Mouse (Mus musculus): ENCODE data around the gene Sucnr1. TPM values are rescaled to one million over a fixed set of nuclear protein-coding genes. Genes with fewer than 3 reads are reported as not detected.

Gene Sucnr1
- not detected for total RNA-seq (2021)
- long read RNA-seq, experiment 1 = 0 reads
- long read RNA-seq, experiment 2 = 0 reads

DNA sequence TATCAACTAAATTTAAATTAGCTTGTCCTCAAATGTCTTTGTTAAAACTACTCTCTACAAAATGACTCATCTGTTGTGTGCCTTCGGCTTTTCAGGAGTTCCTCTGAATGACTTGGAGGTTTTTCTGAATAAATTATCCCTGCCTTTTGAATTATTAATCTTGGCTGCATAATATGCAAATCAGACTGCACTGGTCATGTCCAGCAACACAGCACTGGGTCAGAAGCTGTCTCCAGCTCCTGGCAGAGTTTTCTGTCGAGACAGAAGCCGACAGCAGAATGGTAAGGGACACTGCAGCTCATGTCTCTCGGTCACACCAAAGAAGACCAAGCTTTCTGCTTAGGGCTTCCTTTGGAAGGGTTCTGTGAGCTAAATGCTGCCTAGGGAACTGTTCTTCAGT lies at the start of gene Sucnr1:
Sucnr1 (plus strand) TSS at position 222 of the 400 bp plus-strand sequence.
- no peak for TF ChIP-seq CTCF (IDR thresholded peaks at IDR 0.05)
- no peak within 1 kb of the TSS for H3K4me3 ChIP-seq
- intact Hi-C loops (cut with DNase I) = no loop called here
- H3K27ac ChIP-seq = no peak within 1 kb of the TSS
- no peak for DNase-seq (ENCODE audit: extremely low spot score in 1 of 2, low spot score in 2 of 2)

GRCm38 (mm10) chr3:60046221-60046913 lies 35.3 kb upstream of the Sucnr1 start:
- intact Hi-C loops (cut with DNase I) = no loop called here
- no peak for DNase-seq (ENCODE audit: extremely low spot score in 1 of 2, low spot score in 2 of 2)
- TF ChIP-seq CTCF (IDR thresholded peaks at IDR 0.05) = no peak
- Histone ChIP-seq H3K27ac (no peak overlapping the region), H3K4me3 (no peak overlapping the region)

- Histone ChIP-seq H3K4me3 (no peak overlapping the region), H3K27ac (no peak overlapping the region)
- no peak for DNase-seq (ENCODE audit: extremely low spot score in 1 of 2, low spot score in 2 of 2)
- TF ChIP-seq CTCF (IDR thresholded peaks at IDR 0.05) = no peak
- intact Hi-C loops (cut with DNase I) = no loop called here
Measured at GRCm38 (mm10) chr3:60053231-60053927, 28.3 kb upstream of the Sucnr1 start.

DNA sequence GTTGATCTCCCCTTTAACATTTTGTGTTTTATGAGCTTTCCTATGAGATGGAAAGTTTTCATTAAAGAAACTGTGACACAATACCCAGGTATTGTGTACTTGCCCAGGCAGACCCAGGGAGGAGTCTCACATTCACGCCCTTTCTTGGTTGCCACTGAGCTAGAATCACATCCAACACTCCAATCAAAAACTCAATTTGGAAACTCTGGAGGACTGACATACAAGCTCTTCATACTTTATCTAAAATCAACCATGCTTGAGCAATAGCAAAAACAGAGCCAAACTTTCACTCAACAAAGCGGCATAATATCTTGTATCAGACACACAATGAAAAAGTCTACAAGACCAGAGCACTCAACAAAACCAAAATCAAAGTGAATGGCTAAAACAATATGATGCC lies 27.7 kb upstream of the Sucnr1 start:
- no peak overlapping the region for H3K27ac ChIP-seq
- TF ChIP-seq CTCF (IDR thresholded peaks at IDR 0.05) = no peak
- intact Hi-C loops (cut with DNase I) = no loop called here
- no peak for DNase-seq (ENCODE audit: extremely low spot score in 1 of 2, low spot score in 2 of 2)
- H3K4me3 ChIP-seq = no peak overlapping the region

DNA sequence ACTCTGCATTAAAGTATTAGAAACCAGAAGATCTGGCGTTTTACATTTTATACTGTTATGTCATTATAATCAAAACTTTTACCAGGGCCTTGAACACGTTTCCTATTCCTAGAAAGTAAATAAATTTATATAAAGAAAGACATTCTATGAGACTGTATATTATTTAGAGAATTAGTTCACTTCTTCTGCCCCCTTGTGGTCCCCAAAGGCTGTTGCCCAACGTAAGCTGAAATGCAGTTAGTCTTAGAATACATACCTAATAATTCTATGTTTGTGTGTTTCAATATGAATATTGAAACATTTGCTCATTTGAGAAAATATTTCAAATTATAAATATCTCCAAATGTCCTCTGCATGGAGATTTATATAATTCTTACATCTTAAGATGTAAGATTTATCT lies 25.2 kb upstream of the Sucnr1 start:
- DNase-seq (ENCODE audit: extremely low spot score in 1 of 2, low spot score in 2 of 2) = no peak
- intact Hi-C loops (cut with DNase I) = loop anchor here (5.0 kb wide), 3 partner anchors 184 to 934 kb away; no protein-coding TSS in a partner anchor

GRCm38 (mm10) chr3:60057070-60057808 lies 24.4 kb upstream of the Sucnr1 start:
- Histone ChIP-seq H3K27ac (no peak overlapping the region), H3K4me3 (no peak overlapping the region)
- intact Hi-C loops (cut with DNase I) = loop anchor here (5.0 kb wide), 3 partner anchors 185 to 935 kb away; no protein-coding TSS in a partner anchor
- DNase-seq (ENCODE audit: extremely low spot score in 1 of 2, low spot score in 2 of 2) = no peak
- no peak for TF ChIP-seq CTCF (IDR thresholded peaks at IDR 0.05)

More for the DNA sequence above, 25.2 kb upstream of the Sucnr1 start:
- TF ChIP-seq CTCF (IDR thresholded peaks at IDR 0.05) = peak; percentile 72
- Histone ChIP-seq H3K27ac (no peak overlapping the region), H3K4me3 (no peak overlapping the region)

DNA sequence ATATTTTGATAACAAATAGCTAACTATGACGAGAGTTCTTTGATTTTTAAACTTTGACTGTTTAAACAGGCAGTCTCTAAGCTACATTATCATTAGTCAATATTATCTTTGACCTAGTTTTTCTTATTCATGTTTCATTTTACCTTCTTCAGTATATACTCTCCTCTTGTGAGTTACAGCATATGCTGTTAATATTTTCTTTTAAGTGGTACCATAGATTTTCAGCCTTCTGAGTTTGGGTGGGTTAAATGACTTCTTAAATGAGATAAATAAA lies 23.9 kb upstream of the Sucnr1 start:
- Histone ChIP-seq H3K4me3 (no peak overlapping the region), H3K27ac (no peak overlapping the region)
- no peak for TF ChIP-seq CTCF (IDR thresholded peaks at IDR 0.05)
- no peak for DNase-seq (ENCODE audit: extremely low spot score in 1 of 2, low spot score in 2 of 2)
- intact Hi-C loops (cut with DNase I) = loop anchor here (5.0 kb wide), 3 partner anchors 185 to 935 kb away; no protein-coding TSS in a partner anchor

- intact Hi-C loops (cut with DNase I) = no loop called here
Measured at GRCm38 (mm10) chr3:60078883-60079415, 2.7 kb upstream of the Sucnr1 start.

DNA sequence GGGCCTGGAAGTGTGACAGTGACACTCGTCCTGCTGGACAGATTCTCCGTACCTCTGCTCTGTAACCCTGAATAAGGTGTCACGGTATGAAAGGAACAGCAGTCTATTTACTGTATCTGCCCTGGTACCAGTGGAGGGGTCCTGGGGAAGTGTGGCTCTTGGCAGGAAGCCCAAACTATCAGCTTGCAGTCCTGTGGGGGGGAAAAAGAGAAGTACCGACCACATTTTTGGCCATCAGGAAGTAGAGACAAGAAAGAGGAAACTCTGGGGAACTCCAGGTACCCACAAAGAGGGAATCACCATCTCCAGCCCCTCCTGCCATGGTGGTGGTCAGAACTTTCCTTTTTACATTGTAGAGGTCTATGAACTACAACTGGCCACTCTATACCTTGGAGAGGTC lies 1.1 kb upstream of the Sucnr1 start:
- TF ChIP-seq CTCF (IDR thresholded peaks at IDR 0.05) = no peak
- H3K4me3 ChIP-seq = no peak overlapping the region

More at GRCm38 (mm10) chr3:60078883-60079415, 2.7 kb upstream of the Sucnr1 start:
- no peak for DNase-seq (ENCODE audit: extremely low spot score in 1 of 2, low spot score in 2 of 2)
- H3K4me3 ChIP-seq = no peak overlapping the region
- no peak for TF ChIP-seq CTCF (IDR thresholded peaks at IDR 0.05)
- H3K27ac ChIP-seq = no peak overlapping the region

DNA sequence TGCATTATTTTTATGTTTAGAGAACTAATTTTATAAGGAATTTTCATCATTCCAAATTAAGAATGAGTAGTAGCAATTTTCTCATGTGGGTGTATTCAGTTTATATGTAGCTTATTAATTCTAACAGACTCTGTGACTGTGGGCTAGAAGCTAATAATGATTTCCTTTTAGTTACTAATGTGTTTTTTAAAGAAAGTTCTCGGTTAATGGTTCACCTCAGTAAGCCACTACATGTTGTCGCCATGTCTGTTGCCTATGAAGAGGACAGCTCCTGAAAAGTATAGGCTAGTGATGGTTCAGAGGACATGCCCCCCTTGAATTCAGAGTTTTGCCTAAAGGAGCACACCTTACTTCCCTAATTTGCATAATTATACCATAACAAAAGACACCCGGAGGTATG lies 1.1 kb downstream of the Sucnr1 start:
- TF ChIP-seq CTCF (IDR thresholded peaks at IDR 0.05) = no peak
- intact Hi-C loops (cut with DNase I) = no loop called here

More for the DNA sequence above, 1.1 kb upstream of the Sucnr1 start:
- DNase-seq (ENCODE audit: extremely low spot score in 1 of 2, low spot score in 2 of 2) = no peak
- H3K27ac ChIP-seq = no peak overlapping the region
- intact Hi-C loops (cut with DNase I) = no loop called here

DNA sequence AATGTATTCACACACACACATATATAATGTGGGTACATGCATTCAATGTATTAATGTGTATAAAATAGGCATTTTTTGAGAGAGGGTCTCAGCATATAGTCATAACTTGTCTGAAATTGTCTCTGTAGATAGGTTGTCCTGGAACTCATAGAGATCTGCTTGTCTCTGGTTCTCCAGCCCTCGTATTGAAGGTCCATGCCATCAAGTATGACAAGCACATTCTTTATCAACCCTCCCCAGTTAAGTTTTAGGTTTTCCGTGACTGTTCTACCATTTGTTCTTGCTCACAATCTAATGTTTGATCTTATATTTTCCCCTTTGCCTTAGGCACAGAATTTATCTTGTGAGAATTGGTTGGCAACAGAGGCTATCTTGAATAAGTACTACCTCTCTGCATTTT lies 4.1 kb downstream of the Sucnr1 start:
- no peak for DNase-seq (ENCODE audit: extremely low spot score in 1 of 2, low spot score in 2 of 2)
- H3K27ac ChIP-seq = no peak overlapping the region
- TF ChIP-seq CTCF (IDR thresholded peaks at IDR 0.05) = no peak
- intact Hi-C loops (cut with DNase I) = no loop called here
- no peak overlapping the region for H3K4me3 ChIP-seq

More for the DNA sequence above, 1.1 kb downstream of the Sucnr1 start:
- DNase-seq (ENCODE audit: extremely low spot score in 1 of 2, low spot score in 2 of 2) = no peak
- no peak overlapping the region for H3K4me3 ChIP-seq
- no peak overlapping the region for H3K27ac ChIP-seq

DNA sequence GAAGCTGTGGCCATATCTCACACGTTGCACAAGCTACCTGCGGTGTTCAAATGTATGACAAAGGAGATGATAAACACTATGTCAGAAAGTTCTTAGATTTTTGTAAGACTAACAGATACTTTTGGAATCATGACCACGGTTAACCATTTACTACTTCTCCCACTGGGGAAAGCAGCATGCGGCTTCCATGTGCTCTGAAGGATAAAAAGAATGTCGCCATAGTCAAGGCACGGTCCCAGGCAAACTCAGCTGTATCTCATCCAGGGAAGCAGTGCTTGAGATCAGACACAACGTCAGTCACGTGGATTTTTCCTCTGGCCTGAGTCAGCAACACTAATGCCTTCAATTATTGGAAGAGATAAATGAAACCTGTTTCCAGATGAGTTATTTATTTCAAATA lies 9.7 kb downstream of the Sucnr1 start:
- intact Hi-C loops (cut with DNase I) = no loop called here
- no peak overlapping the region for H3K4me3 ChIP-seq
- TF ChIP-seq CTCF (IDR thresholded peaks at IDR 0.05) = no peak
- DNase-seq (ENCODE audit: extremely low spot score in 1 of 2, low spot score in 2 of 2) = no peak
- no peak overlapping the region for H3K27ac ChIP-seq
